18 mouse cellular contexts compared by ENCODE assay signal in the genomic region with DNA sequence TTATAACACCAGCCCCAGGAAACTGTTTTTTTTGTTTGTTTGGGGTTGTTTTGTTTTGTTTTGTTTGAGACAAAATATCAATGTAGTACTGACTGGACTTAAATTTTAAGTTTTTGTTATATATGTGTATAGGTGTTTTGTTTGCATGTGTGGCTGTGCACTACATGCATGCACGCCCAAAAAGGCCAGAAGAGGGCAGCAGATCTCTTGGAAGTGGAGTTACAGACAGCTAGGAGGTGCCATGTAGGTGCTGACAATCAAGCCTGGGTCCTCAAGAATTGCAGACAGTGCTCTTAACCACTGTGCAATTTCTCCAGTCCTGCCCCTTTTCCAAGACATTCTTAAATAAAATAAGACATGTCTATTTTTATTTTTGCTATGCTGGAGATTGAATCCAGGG. TPM values are rescaled to one million over a fixed set of nuclear protein-coding genes. Genes with fewer than 3 reads are reported as not detected.
A peak's percentile ranks its signal among the peaks of the same experiment; 100 is the strongest.
DNase-seq lines count a peak whose midpoint lies in the region; ATAC-seq and TF ChIP-seq lines count a peak whose summit lies in the region.
"Had no signal": no experiment of that assay in that cellular context is flagged by ENCODE, and none has a peak within 500 bp of the region (broad histone marks: within the 10 kb centered on the region; RNA-seq: fewer than 3 reads in every experiment).

No protein-coding gene starts in this region.

- H3K4me3 ChIP-seq in kidney, postnatal 0 days (replicated peaks; ENCODE audit: low read depth, low read length): no peak overlapping the region
- H3K4me3 ChIP-seq in small intestine, adult 2 months (ENCODE audit: low read depth, low read length): no peak overlapping the region
- H3K4me3 ChIP-seq: heart, embryonic 12.5 days; midbrain, embryonic 13.5 days; neural tube, embryonic 13.5 days had no signal

- no peaks in the 10 kb centered on the region for H3K9me3 ChIP-seq in kidney, postnatal 0 days (replicated peaks; ENCODE audit: low read length)
- H3K9me3 ChIP-seq: heart, embryonic 12.5 days; neural tube, embryonic 13.5 days had no signal

- H3K36me3 ChIP-seq in kidney, postnatal 0 days (ENCODE audit: insufficient read depth, low read length): no peaks in the 10 kb centered on the region
- peaks cover 8% of the 10 kb centered on the region for H3K36me3 ChIP-seq in small intestine, adult 2 months (ENCODE audit: control insufficient read depth, insufficient read depth, low read length)

- CTCF ChIA-PET in Patski (lab: Charles Lee): interaction anchor here (1.6 kb wide), 1 partner anchor 13 kb away, joined by 3 read pairs; no protein-coding TSS in a partner anchor

- no peaks in the 10 kb centered on the region for H3K4me1 ChIP-seq in kidney, postnatal 0 days (replicated peaks; ENCODE audit: insufficient read depth, low read length)
- peaks cover 4% of the 10 kb centered on the region; the same call in 1 of the 2 replicates for H3K4me1 ChIP-seq in small intestine, adult 2 months (ENCODE audit: control insufficient read depth, insufficient read depth, insufficient read length, low read length)
- H3K4me1 ChIP-seq: midbrain, embryonic 13.5 days; neural tube, embryonic 13.5 days had no signal

- DNase-seq in kidney, postnatal 0 days (ENCODE audit: low spot score): no peak
- no peak for DNase-seq in kidney, adult 8-10 months
- peak; percentile 9 for DNase-seq in thymus, postnatal 25 days
- no peak for DNase-seq in thymus, postnatal 0 days (ENCODE audit: low spot score)
- DNase-seq in Patski (ENCODE audit: low read depth, low spot score): no peak
- no peak for DNase-seq in urinary bladder, postnatal 36 days (ENCODE audit: low spot score in 2 of 2)
- DNase-seq in ovary, postnatal 10 days (ENCODE audit: low spot score): no peak
- DNase-seq: cerebellum, adult 18-20 months; embryo, embryonic 11 days; forebrain, postnatal 0 days; gastrocnemius, postnatal 14 days; heart, postnatal 4 days had no signal

- no peaks in the 10 kb centered on the region for H3K27me3 ChIP-seq in kidney, postnatal 0 days (ENCODE audit: insufficient read depth, low read length)
- no peaks in the 10 kb centered on the region for H3K27me3 ChIP-seq in Patski
- no peaks in the 10 kb centered on the region for H3K27me3 ChIP-seq in small intestine, adult 2 months (ENCODE audit: control insufficient read depth, insufficient read depth, low read length)
- H3K27me3 ChIP-seq: heart, embryonic 12.5 days; midbrain, embryonic 13.5 days; neural tube, embryonic 13.5 days had no signal

- peak; percentile 32; the same call in 1 of the 2 replicates for TF ChIP-seq CTCF in kidney, postnatal 0 days (IDR thresholded peaks at IDR 0.05; ENCODE audit: low read depth)
- TF ChIP-seq CTCF in Patski (IDR thresholded peaks at IDR 0.05): peak; percentile 33
- TF ChIP-seq CTCF in small intestine, adult 2 months (IDR thresholded peaks at IDR 0.05; ENCODE audit: extremely low read depth, insufficient read length, insufficient replicate concordance, low read depth, low read length): peak; percentile 20; the same call in 1 of the 2 replicates

- no peak overlapping the region for H3K9ac ChIP-seq in kidney, postnatal 0 days (ENCODE audit: low read depth, low read length)
- H3K9ac ChIP-seq: forebrain, postnatal 0 days; heart, embryonic 12.5 days; midbrain, embryonic 13.5 days; neural tube, embryonic 13.5 days had no signal

- no peak overlapping the region for H3K27ac ChIP-seq in kidney, postnatal 0 days
- H3K27ac ChIP-seq in small intestine, adult 2 months (ENCODE audit: insufficient read depth, low read depth, low read length): no peak overlapping the region
- H3K27ac ChIP-seq: macrophage; midbrain, embryonic 13.5 days; neural tube, embryonic 13.5 days had no signal

- WGBS in kidney, postnatal 0 days: 70% methylated on average over 1 of the region's 1 CpGs
- 64% methylated on average over 1 of the region's 1 CpGs for WGBS in small intestine, adult 2 months

- in situ Hi-C loops in Patski (cut with MboI; ENCODE audit: low pct_unique_long_range_greater_than_20kb): loop anchor here (10.0 kb wide), 1 partner anchor 56 kb away; no protein-coding TSS in a partner anchor

- POLR2A ChIA-PET in Patski (lab: Charles Lee): no interaction called here

- no peak for TF ChIP-seq POLR2A in small intestine, adult 2 months (IDR thresholded peaks at IDR 0.05; ENCODE audit: low read depth, low read length)

- no peak overlapping the region for H3K4me2 ChIP-seq in kidney, postnatal 0 days (ENCODE audit: low read length)
- H3K4me2 ChIP-seq: heart, embryonic 12.5 days; midbrain, embryonic 13.5 days; neural tube, embryonic 13.5 days had no signal

- no peak for ATAC-seq in kidney, postnatal 0 days (replicated peaks; ENCODE audit: low FRiP score, low read depth)
- ATAC-seq in Patski: no peak
- ATAC-seq: forebrain, postnatal 0 days; inflammation-experienced regulatory T-cells, adult 6 months; midbrain, embryonic 13.5 days had no signal

RNA-seq across cellular contexts. Expression of a gene that starts 8.1 kb away (rescaled TPM):
- polyA plus RNA-seq in kidney, postnatal 0 days (2015; fragmentation: Nextera tagmentation; extraction: Ambion mirVana): 4.0 and 4.7 TPM in 2 replicates
- polyA plus RNA-seq in thymus, postnatal 0 days (2015; fragmentation: Nextera tagmentation; extraction: Ambion mirVana): 7.5 and 8.3 TPM in 2 replicates
- polyA plus RNA-seq in Patski (2021): 24.4 TPM
- polyA plus RNA-seq in small intestine, adult 2 months (2012; rRNA removed): 1.2 and 3.0 TPM in 2 replicates

RNA-seq across cellular contexts. Expression of a gene that starts 8.2 kb away (rescaled TPM):
- polyA plus RNA-seq in kidney, postnatal 0 days (2015; fragmentation: Nextera tagmentation; extraction: Ambion mirVana): 10.8 and 14.0 TPM in 2 replicates
- 9.1 and 9.4 TPM in 2 replicates for polyA plus RNA-seq in thymus, postnatal 0 days (2015; fragmentation: Nextera tagmentation; extraction: Ambion mirVana)
- 12.5 TPM for polyA plus RNA-seq in Patski (2021)
- polyA plus RNA-seq in small intestine, adult 2 months (2012; rRNA removed): 1.3 and 2.8 TPM in 2 replicates

RNA-seq across cellular contexts. Expression of a gene that starts 31.4 kb away (rescaled TPM):
- 37.4 and 40.2 TPM in 2 replicates for polyA plus RNA-seq in kidney, postnatal 0 days (2015; fragmentation: Nextera tagmentation; extraction: Ambion mirVana)
- polyA plus RNA-seq in thymus, postnatal 0 days (2015; fragmentation: Nextera tagmentation; extraction: Ambion mirVana): 38.9 and 39.7 TPM in 2 replicates
- polyA plus RNA-seq in Patski (2021): 15.8 TPM
- polyA plus RNA-seq in small intestine, adult 2 months (2012; rRNA removed): 0.93 and 1.7 TPM in 2 replicates
